Mouse (Mus musculus): ENCODE measurements around the gene Csmd2. TPM values are rescaled to one million over a fixed set of nuclear protein-coding genes. Genes with fewer than 3 reads are reported as not detected.
"Not testable (repeated sequence)": the region's sequence is repeated elsewhere in the genome, so short reads cannot be mapped to it uniquely, and the experiment has no call there.

The Csmd2 gene
- polyA plus RNA-seq, 1 experiment from 2014 or later: 0.07 TPM

GRCm38 (mm10) chr4:128061274-128061673 is 73.6 kb downstream of the Csmd2 start:
- not testable (repeated sequence) for H3K27ac ChIP-seq; H3K36me3 ChIP-seq; H3K9me3 ChIP-seq (replicated peaks); H3K4me1 ChIP-seq; H3K4me2 ChIP-seq; H3K9ac ChIP-seq; ATAC-seq; H3K27me3 ChIP-seq (replicated peaks); H3K4me3 ChIP-seq
- WGBS (ENCODE audit: insufficient replicate concordance): 68% methylated on average over 2 of the region's 2 CpGs

- no peaks in the 10 kb centered on the region for H3K36me3 ChIP-seq
- H3K4me1 ChIP-seq: no peaks in the 10 kb centered on the region
- no peaks in the 10 kb centered on the region for H3K27me3 ChIP-seq (replicated peaks)
- H3K4me3 ChIP-seq: no peak overlapping the region
- H3K9me3 ChIP-seq (replicated peaks): peaks cover 3% of the 10 kb centered on the region; the same call in 1 of the 2 replicates
- H3K9ac ChIP-seq: no peak overlapping the region
- ATAC-seq: no peak
- H3K27ac ChIP-seq: no peak overlapping the region
- H3K4me2 ChIP-seq: no peak overlapping the region
- 74% methylated on average over 9 of the region's 9 CpGs for WGBS (ENCODE audit: insufficient replicate concordance)
These were observed 79.5 kb downstream of the Csmd2 start for GRCm38 (mm10) chr4:128067189-128067588.

GRCm38 (mm10) chr4:128084466-128084865 is 96.8 kb downstream of the Csmd2 start:
- Histone ChIP-seq H3K27me3 (replicated peaks) (no peaks in the 10 kb centered on the region), H3K4me1 (no peaks in the 10 kb centered on the region), H3K4me3 (no peak overlapping the region), H3K9ac (no peak overlapping the region), H3K27ac (no peak overlapping the region), H3K36me3 (no peaks in the 10 kb centered on the region), H3K9me3 (replicated peaks) (peaks cover 10% of the 10 kb centered on the region; the same call in 1 of the 2 replicates), H3K4me2 (no peak overlapping the region)
- WGBS (ENCODE audit: insufficient replicate concordance): 64% methylated on average over 3 of the region's 3 CpGs
- ATAC-seq: no peak

- H3K9me3 ChIP-seq (replicated peaks): peaks cover 10% of the 10 kb centered on the region; the same call in 1 of the 2 replicates
- H3K27ac ChIP-seq: no peak overlapping the region
- H3K4me2 ChIP-seq: no peak overlapping the region
- no peaks in the 10 kb centered on the region for H3K36me3 ChIP-seq
- no peaks in the 10 kb centered on the region for H3K27me3 ChIP-seq (replicated peaks)
- ATAC-seq: no peak
- no peak overlapping the region for H3K4me3 ChIP-seq
- WGBS (ENCODE audit: insufficient replicate concordance): 69% methylated on average over 8 of the region's 8 CpGs
- H3K9ac ChIP-seq: no peak overlapping the region
- no peaks in the 10 kb centered on the region for H3K4me1 ChIP-seq
These were observed 97.4 kb downstream of the Csmd2 start for GRCm38 (mm10) chr4:128085096-128085495.

- Histone ChIP-seq H3K4me2 (no peak overlapping the region), H3K4me3 (no peak overlapping the region), H3K27ac (no peak overlapping the region), H3K27me3 (replicated peaks) (no peaks in the 10 kb centered on the region), H3K4me1 (no peaks in the 10 kb centered on the region), H3K9me3 (replicated peaks) (0 out of 2 replicates have a peak, but pooled peaks cover 5% of the 10 kb centered on the region), H3K36me3 (no peaks in the 10 kb centered on the region), H3K9ac (no peak overlapping the region)
- ATAC-seq: no peak
- 71% methylated on average over 5 of the region's 5 CpGs for WGBS (ENCODE audit: insufficient replicate concordance)
These were observed 99.5 kb downstream of the Csmd2 start for GRCm38 (mm10) chr4:128087147-128087606.

GRCm38 (mm10) chr4:128087704-128088103 is 100.0 kb downstream of the Csmd2 start:
- Histone ChIP-seq H3K9ac (no peak overlapping the region), H3K36me3 (no peaks in the 10 kb centered on the region), H3K27me3 (replicated peaks) (no peaks in the 10 kb centered on the region), H3K27ac (no peak overlapping the region), H3K4me3 (no peak overlapping the region), H3K4me1 (no peaks in the 10 kb centered on the region), H3K9me3 (replicated peaks) (0 out of 2 replicates have a peak, but pooled peaks cover 5% of the 10 kb centered on the region), H3K4me2 (no peak overlapping the region)
- 46% methylated on average over 3 of the region's 3 CpGs for WGBS (ENCODE audit: insufficient replicate concordance)
- ATAC-seq: no peak

- WGBS (ENCODE audit: insufficient replicate concordance): 75% methylated on average over 3 of the region's 3 CpGs
- H3K27ac ChIP-seq: no peak overlapping the region
- no peaks in the 10 kb centered on the region for H3K36me3 ChIP-seq
- no peak for ATAC-seq
- no peaks in the 10 kb centered on the region for H3K27me3 ChIP-seq (replicated peaks)
- H3K4me2 ChIP-seq: no peak overlapping the region
- no peak overlapping the region for H3K9ac ChIP-seq
- no peak overlapping the region for H3K4me3 ChIP-seq
- 0 out of 2 replicates have a peak, but pooled peaks cover 5% of the 10 kb centered on the region for H3K9me3 ChIP-seq (replicated peaks)
- H3K4me1 ChIP-seq: no peaks in the 10 kb centered on the region
These were observed 100.6 kb downstream of the Csmd2 start for GRCm38 (mm10) chr4:128088264-128088663.

- 68% methylated on average over 3 of the region's 3 CpGs for WGBS (ENCODE audit: insufficient replicate concordance)
- no peak overlapping the region for H3K4me2 ChIP-seq
- no peak for ATAC-seq
These were observed 104.3 kb downstream of the Csmd2 start for GRCm38 (mm10) chr4:128091938-128092337.

GRCm38 (mm10) chr4:128099515-128099914 is 111.9 kb downstream of the Csmd2 start:
- WGBS (ENCODE audit: insufficient replicate concordance): 77% methylated on average over 5 of the region's 5 CpGs
- no peak for ATAC-seq
- Histone ChIP-seq H3K4me1 (no peaks in the 10 kb centered on the region), H3K36me3 (no peaks in the 10 kb centered on the region), H3K4me2 (no peak overlapping the region), H3K27ac (no peak overlapping the region), H3K4me3 (no peak overlapping the region), H3K9ac (no peak overlapping the region), H3K9me3 (replicated peaks) (0 out of 2 replicates have a peak, but pooled peaks cover 2% of the 10 kb centered on the region), H3K27me3 (replicated peaks) (no peaks in the 10 kb centered on the region)

More at GRCm38 (mm10) chr4:128091938-128092337, 104.3 kb downstream of the Csmd2 start:
- Histone ChIP-seq H3K9ac (no peak overlapping the region), H3K36me3 (no peaks in the 10 kb centered on the region), H3K9me3 (replicated peaks) (no peaks in the 10 kb centered on the region), H3K27ac (no peak overlapping the region), H3K27me3 (replicated peaks) (no peaks in the 10 kb centered on the region), H3K4me3 (no peak overlapping the region), H3K4me1 (no peaks in the 10 kb centered on the region)

GRCm38 (mm10) chr4:128100541-128100940 is 112.9 kb downstream of the Csmd2 start:
- H3K9me3 ChIP-seq (replicated peaks): 0 out of 2 replicates have a peak, but pooled peaks cover 2% of the 10 kb centered on the region
- WGBS (ENCODE audit: insufficient replicate concordance): 70% methylated on average over 5 of the region's 5 CpGs

GRCm38 (mm10) chr4:128116331-128116730 is 128.7 kb downstream of the Csmd2 start:
- WGBS (ENCODE audit: insufficient replicate concordance): 44% methylated on average over 7 of the region's 7 CpGs
- no peak overlapping the region for H3K4me2 ChIP-seq
- no peak overlapping the region for H3K9ac ChIP-seq
- H3K9me3 ChIP-seq (replicated peaks): 0 out of 2 replicates have a peak, but pooled peaks cover 4% of the 10 kb centered on the region
- H3K27ac ChIP-seq: no peak overlapping the region
- no peaks in the 10 kb centered on the region for H3K27me3 ChIP-seq (replicated peaks)
- no peak for ATAC-seq
- no peak overlapping the region for H3K4me3 ChIP-seq
- no peaks in the 10 kb centered on the region for H3K36me3 ChIP-seq
- no peaks in the 10 kb centered on the region for H3K4me1 ChIP-seq

More at GRCm38 (mm10) chr4:128100541-128100940, 112.9 kb downstream of the Csmd2 start:
- H3K27me3 ChIP-seq (replicated peaks): no peaks in the 10 kb centered on the region
- no peaks in the 10 kb centered on the region for H3K4me1 ChIP-seq
- H3K9ac ChIP-seq: no peak overlapping the region
- H3K36me3 ChIP-seq: no peaks in the 10 kb centered on the region
- no peak overlapping the region for H3K4me3 ChIP-seq
- no peak overlapping the region for H3K27ac ChIP-seq
- H3K4me2 ChIP-seq: no peak overlapping the region
- no peak for ATAC-seq

- 69% methylated on average over 8 of the region's 8 CpGs for WGBS (ENCODE audit: insufficient replicate concordance)
- H3K27me3 ChIP-seq (replicated peaks): no peaks in the 10 kb centered on the region
- no peak for ATAC-seq
- no peak overlapping the region for H3K4me2 ChIP-seq
- H3K4me3 ChIP-seq: no peak overlapping the region
- no peaks in the 10 kb centered on the region for H3K4me1 ChIP-seq
- no peak overlapping the region for H3K27ac ChIP-seq
- peaks cover 15% of the 10 kb centered on the region for H3K9me3 ChIP-seq (replicated peaks)
- no peak overlapping the region for H3K9ac ChIP-seq
- H3K36me3 ChIP-seq: no peaks in the 10 kb centered on the region
These were observed 135.6 kb downstream of the Csmd2 start for GRCm38 (mm10) chr4:128123281-128123680.

- H3K4me1 ChIP-seq: no peaks in the 10 kb centered on the region
- peaks cover 15% of the 10 kb centered on the region for H3K9me3 ChIP-seq (replicated peaks)
- no peak overlapping the region for H3K9ac ChIP-seq
- no peak overlapping the region for H3K27ac ChIP-seq
- no peak for ATAC-seq
- H3K27me3 ChIP-seq (replicated peaks): no peaks in the 10 kb centered on the region
- no peak overlapping the region for H3K4me2 ChIP-seq
- H3K4me3 ChIP-seq: no peak overlapping the region
- H3K36me3 ChIP-seq: no peaks in the 10 kb centered on the region
- WGBS (ENCODE audit: insufficient replicate concordance): 69% methylated on average over 4 of the region's 4 CpGs
These were observed 137.1 kb downstream of the Csmd2 start for GRCm38 (mm10) chr4:128124738-128125137.

Data from liver, embryonic 12.5 days (tissue).